9 mouse cellular contexts compared by ENCODE assay signal in genomic region chr8:47764480-47764879, GRCm38 (mm10). TPM values are rescaled to one million over a fixed set of nuclear protein-coding genes. Genes with fewer than 3 reads are reported as not detected.
A peak's percentile ranks its signal among the peaks of the same experiment; 100 is the strongest.
DNase-seq lines count a peak whose midpoint lies in the region; ATAC-seq lines count a peak whose summit lies in the region.
"Had no signal": no experiment of that assay in that cellular context is flagged by ENCODE, and none has a peak within 500 bp of the region (broad histone marks: within the 10 kb centered on the region; RNA-seq: fewer than 3 reads in every experiment).

No protein-coding gene starts in this region.

- peak; percentile 18 for DNase-seq in embryo, embryonic 9.5 days (ENCODE audit: extremely low spot score)
- DNase-seq in embryo, embryonic 10.5 days (ENCODE audit: low spot score), result no peak
- DNase-seq in cerebellum, adult 9-11 months, result peak; percentile 10
- DNase-seq in heart, postnatal 25 days (ENCODE audit: low spot score), result peak; percentile 41
- DNase-seq in kidney, postnatal 4 days, result peak; percentile 67 to 77
- no peak for DNase-seq in yolk sac, embryonic 10.5 days (ENCODE audit: low spot score)

- H3K4me3 ChIP-seq in stomach, embryonic 15.5 days (replicated peaks), result no peak overlapping the region
- H3K4me3 ChIP-seq in forebrain, embryonic 12.5 days (replicated peaks), result no peak overlapping the region

- WGBS in stomach, embryonic 15.5 days, result 56% methylated on average over 15 of the region's 15 CpGs
- 55% methylated on average over 15 of the region's 15 CpGs for WGBS in forebrain, embryonic 12.5 days

- H3K27ac ChIP-seq in stomach, embryonic 15.5 days, result no peak overlapping the region
- H3K27ac ChIP-seq in forebrain, embryonic 12.5 days, result no peak overlapping the region

- intact Hi-C loops in heart, postnatal 25 days (cut with DNase I), result no loop called here

- H3K27me3 ChIP-seq in stomach, embryonic 15.5 days (replicated peaks), result no peaks in the 10 kb centered on the region
- no peaks in the 10 kb centered on the region for H3K27me3 ChIP-seq in forebrain, embryonic 12.5 days

- H3K4me2 ChIP-seq in stomach, embryonic 15.5 days, result peak overlapping the region; percentile 34
- no peak overlapping the region for H3K4me2 ChIP-seq in forebrain, embryonic 12.5 days

- 0 out of 2 replicates have a peak, but pooled peaks cover 4% of the 10 kb centered on the region for H3K4me1 ChIP-seq in stomach, embryonic 15.5 days
- peaks cover 12% of the 10 kb centered on the region for H3K4me1 ChIP-seq in forebrain, embryonic 12.5 days

- H3K9ac ChIP-seq in stomach, embryonic 15.5 days, result no peak overlapping the region
- no peak overlapping the region for H3K9ac ChIP-seq in forebrain, embryonic 12.5 days

- peak; percentile 27 for ATAC-seq in stomach, embryonic 15.5 days (ENCODE audit: insufficient read depth, low FRiP score, low read depth)
- no peak for ATAC-seq in forebrain, embryonic 12.5 days (ENCODE audit: low FRiP score)

- H3K36me3 ChIP-seq in stomach, embryonic 15.5 days, result no peaks in the 10 kb centered on the region
- no peaks in the 10 kb centered on the region for H3K36me3 ChIP-seq in forebrain, embryonic 12.5 days (replicated peaks)

- no peaks in the 10 kb centered on the region for H3K9me3 ChIP-seq in stomach, embryonic 15.5 days
- H3K9me3 ChIP-seq in forebrain, embryonic 12.5 days, result no peaks in the 10 kb centered on the region

RNA-seq across cellular contexts. Expression of gene Cdkn2aip, which starts 50.7 kb away (rescaled TPM):
- 10 to 100 TPM in 1 of 2 experiments, 1 to 10 TPM in 1; 9.0 to 11.0 TPM for total RNA-seq in heart, postnatal 25 days (2021)
- 21.4 and 21.6 TPM in 2 replicates for polyA plus RNA-seq in stomach, embryonic 15.5 days (2015; fragmentation: Nextera tagmentation; extraction: Ambion mirVana)
- 41.3 and 52.8 TPM in 2 replicates for polyA plus RNA-seq in forebrain, embryonic 12.5 days (2016; fragmentation: Nextera tagmentation; extraction: Ambion mirVana)

RNA-seq across cellular contexts. Expression of gene Cldn24, which starts 57.5 kb away (rescaled TPM):
- not detected for total RNA-seq in heart, postnatal 25 days (2021)
- polyA plus RNA-seq in stomach, embryonic 15.5 days (2015; fragmentation: Nextera tagmentation; extraction: Ambion mirVana), result not detected in 2 replicates
- not detected in 2 replicates for polyA plus RNA-seq in forebrain, embryonic 12.5 days (2016; fragmentation: Nextera tagmentation; extraction: Ambion mirVana)
- total RNA-seq: liver, adult 2 months had no signal
- polyA plus RNA-seq: liver, adult 2 months had no signal

RNA-seq across cellular contexts. Expression of gene Cldn22, which starts 59.8 kb away (rescaled TPM):
- total RNA-seq in heart, postnatal 25 days (2021), result not detected
- polyA plus RNA-seq in stomach, embryonic 15.5 days (2015; fragmentation: Nextera tagmentation; extraction: Ambion mirVana), result not detected in 2 replicates
- not detected in 2 replicates for polyA plus RNA-seq in forebrain, embryonic 12.5 days (2016; fragmentation: Nextera tagmentation; extraction: Ambion mirVana)
- total RNA-seq: liver, adult 2 months had no signal
- polyA plus RNA-seq: liver, adult 2 months had no signal

Comparison
In these comparisons a context has a peak if more than half of its experiments do, and no peak if none do; other contexts are left out.
1. DNase-seq: peak in embryo, embryonic 9.5 days (single experiment), cerebellum, adult 9-11 months (single experiment), heart, postnatal 25 days (single experiment) and kidney, postnatal 4 days (2 of 2); none in embryo, embryonic 10.5 days (single experiment) and yolk sac, embryonic 10.5 days (single experiment).